Mouse (Mus musculus): ENCODE measurements at regions not wholly inside any gene's neighbourhood (a gene's known extent, or its start where the extent isn't known, plus 50 kb on each side); places are given as distances from the start of the nearest gene placed in this dataset.
A peak's percentile ranks its signal among the peaks of the same experiment; 100 is the strongest.
"Not testable (repeated sequence)": the region's sequence is repeated elsewhere in the genome, so short reads cannot be mapped to it uniquely, and the experiment has no call there.

GRCm38 (mm10) chr2:53276435-53276834, 84.9 kb downstream of the Arl6ip6 start:
- no peak for DNase-seq (ENCODE audit: low spot score)

- DNase-seq (ENCODE audit: low spot score): no peak
Observed at GRCm38 (mm10) chr2:53301712-53302423, 110.3 kb downstream of the Arl6ip6 start.

- DNase-seq (ENCODE audit: low spot score): no peak
Observed at GRCm38 (mm10) chr2:53330680-53331079, 139.2 kb downstream of the Arl6ip6 start.

- no peak for DNase-seq (ENCODE audit: low spot score)
Observed at GRCm38 (mm10) chr2:53359026-53359425, 167.5 kb downstream of the Arl6ip6 start.

GRCm38 (mm10) chr2:53382348-53382747, 190.8 kb downstream of the Arl6ip6 start:
- no peak for DNase-seq (ENCODE audit: low spot score)

GRCm38 (mm10) chr2:53384545-53385176, 193.1 kb downstream of the Arl6ip6 start:
- DNase-seq (ENCODE audit: low spot score): no peak

GRCm38 (mm10) chr2:53388652-53389051, 197.1 kb downstream of the Arl6ip6 start:
- DNase-seq (ENCODE audit: low spot score): no peak

GRCm38 (mm10) chr2:53414471-53414870, 222.9 kb downstream of the Arl6ip6 start:
- no peak for DNase-seq (ENCODE audit: low spot score)

GRCm38 (mm10) chr2:53437046-53437815, 245.7 kb downstream of the Arl6ip6 start:
- DNase-seq (ENCODE audit: low spot score): no peak

- peak; percentile 9 for DNase-seq (ENCODE audit: low spot score)
Observed at GRCm38 (mm10) chr2:53440301-53440700, 248.8 kb downstream of the Arl6ip6 start.

- no peak for DNase-seq (ENCODE audit: low spot score)
Observed at GRCm38 (mm10) chr2:53460265-53460664, 268.7 kb downstream of the Arl6ip6 start.

GRCm38 (mm10) chr2:53474455-53474854, 282.9 kb downstream of the Arl6ip6 start:
- no peak for DNase-seq (ENCODE audit: low spot score)

- not testable (repeated sequence) for DNase-seq (ENCODE audit: low spot score)
Observed at GRCm38 (mm10) chr2:53479051-53479450, 287.5 kb downstream of the Arl6ip6 start.

- DNase-seq (ENCODE audit: low spot score): no peak
Observed at GRCm38 (mm10) chr2:53488301-53488700, 296.8 kb downstream of the Arl6ip6 start.

GRCm38 (mm10) chr2:53490805-53491585, 299.5 kb downstream of the Arl6ip6 start:
- no peak for DNase-seq (ENCODE audit: low spot score)

GRCm38 (mm10) chr2:53492788-53493187, 301.3 kb downstream of the Arl6ip6 start:
- DNase-seq (ENCODE audit: low spot score): no peak

- no peak for DNase-seq (ENCODE audit: low spot score)
Observed at GRCm38 (mm10) chr2:53501657-53502274, 310.2 kb downstream of the Arl6ip6 start.

GRCm38 (mm10) chr2:53502275-53502667, 310.7 kb downstream of the Arl6ip6 start:
- no peak for DNase-seq (ENCODE audit: low spot score)

GRCm38 (mm10) chr2:53542097-53542496, 350.6 kb downstream of the Arl6ip6 start:
- DNase-seq (ENCODE audit: low spot score): no peak

GRCm38 (mm10) chr2:53574007-53574406, 382.5 kb downstream of the Arl6ip6 start:
- DNase-seq (ENCODE audit: low spot score): no peak

GRCm38 (mm10) chr2:53605829-53606228, 414.3 kb downstream of the Arl6ip6 start:
- DNase-seq (ENCODE audit: low spot score): no peak

All from thymus, postnatal 0 days (tissue).